Mouse (Mus musculus): ENCODE data around the gene Primpol. TPM values are rescaled to one million over a fixed set of nuclear protein-coding genes. Genes with fewer than 3 reads are reported as not detected.

Gene Primpol
- polyA plus RNA-seq, 1 experiment, result 1.8 TPM

DNA sequence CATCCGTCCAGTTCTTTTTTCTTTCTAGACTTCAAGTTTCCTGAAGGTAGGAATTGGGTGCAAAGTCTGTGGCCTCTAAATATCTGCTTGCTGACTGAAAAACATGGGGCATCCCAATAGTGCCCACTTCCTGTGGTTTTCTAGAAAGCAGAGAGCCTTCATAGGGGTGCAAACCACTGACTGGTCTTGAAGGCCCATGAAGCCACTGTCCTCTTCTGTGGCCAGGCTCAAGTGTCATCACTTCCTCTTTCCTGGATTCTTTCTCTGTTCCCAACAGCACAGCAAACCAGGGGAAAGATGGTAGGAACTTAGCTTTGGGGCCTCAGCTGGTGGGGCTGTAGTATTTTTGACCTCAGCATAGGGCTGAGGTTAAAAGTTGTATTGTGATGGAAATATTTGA is 11.6 kb upstream of the Primpol start:
- no peak overlapping the region for H3K4me3 ChIP-seq (replicated peaks; ENCODE audit: extremely low read depth, low read depth, low read length)
- no peak for TF ChIP-seq CTCF (IDR thresholded peaks at IDR 0.05; ENCODE audit: insufficient read depth, low read length)
- no peak for TF ChIP-seq POLR2A (IDR thresholded peaks at IDR 0.05; ENCODE audit: borderline replicate concordance, extremely low read depth, low read depth, low read length)
- H3K4me1 ChIP-seq (ENCODE audit: control insufficient read depth, insufficient read depth, low read length), result peaks cover 2% of the 10 kb centered on the region
- WGBS, result 88% methylated on average over 1 of the region's 1 CpGs
- no peak for DNase-seq

DNA sequence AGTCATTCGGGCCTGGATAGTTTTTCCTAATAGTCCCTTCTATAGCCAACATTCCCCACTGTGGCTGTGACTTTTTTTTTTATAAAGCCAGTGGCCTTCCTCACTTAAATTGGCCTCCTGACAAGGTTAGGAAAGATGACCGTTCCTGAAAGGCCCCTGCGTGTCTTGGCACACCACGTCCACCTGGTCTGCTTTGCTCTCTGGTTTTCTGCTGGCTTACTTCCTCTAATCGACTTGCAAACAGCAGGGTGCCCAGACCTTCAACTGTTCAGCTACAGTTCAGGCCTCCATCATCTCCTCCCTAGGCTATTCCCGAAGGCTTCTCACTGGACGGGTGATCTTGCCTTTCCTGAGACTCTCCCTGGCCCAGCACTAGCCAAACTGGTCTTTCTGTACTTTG is 10.9 kb upstream of the Primpol start:
- H3K4me3 ChIP-seq (replicated peaks; ENCODE audit: extremely low read depth, low read depth, low read length), result no peak overlapping the region
- H3K4me1 ChIP-seq (ENCODE audit: control insufficient read depth, insufficient read depth, low read length), result peaks cover 2% of the 10 kb centered on the region
- no peak for DNase-seq
- 75% methylated on average over 7 of the region's 7 CpGs for whole genome bisulfite sequencing
- TF ChIP-seq POLR2A (IDR thresholded peaks at IDR 0.05; ENCODE audit: borderline replicate concordance, extremely low read depth, low read depth, low read length) (no peak), CTCF (IDR thresholded peaks at IDR 0.05; ENCODE audit: insufficient read depth, low read length) (no peak)

- TF ChIP-seq POLR2A (IDR thresholded peaks at IDR 0.05; ENCODE audit: borderline replicate concordance, extremely low read depth, low read depth, low read length) (no peak), CTCF (IDR thresholded peaks at IDR 0.05; ENCODE audit: insufficient read depth, low read length) (no peak)
- 90% methylated on average over 5 of the region's 5 CpGs for WGBS
- no peak overlapping the region for H3K4me3 ChIP-seq (replicated peaks; ENCODE audit: extremely low read depth, low read depth, low read length)
- no peak for DNase-seq
- H3K4me1 ChIP-seq (ENCODE audit: control insufficient read depth, insufficient read depth, low read length), result peaks cover 2% of the 10 kb centered on the region
These were observed 9.6 kb upstream of the Primpol start for GRCm38 (mm10) chr8:46626642-46627041.

- Histone ChIP-seq H3K4me1 (ENCODE audit: control insufficient read depth, insufficient read depth, low read length) (peaks cover 2% of the 10 kb centered on the region), H3K4me3 (replicated peaks; ENCODE audit: extremely low read depth, low read depth, low read length) (no peak overlapping the region)
- TF ChIP-seq CTCF (IDR thresholded peaks at IDR 0.05; ENCODE audit: insufficient read depth, low read length) (no peak), POLR2A (IDR thresholded peaks at IDR 0.05; ENCODE audit: borderline replicate concordance, extremely low read depth, low read depth, low read length) (no peak)
- WGBS, result 28% methylated on average over 1 of the region's 1 CpGs
- DNase-seq, result no peak
These were observed 8.2 kb upstream of the Primpol start for GRCm38 (mm10) chr8:46625166-46625565.

DNA sequence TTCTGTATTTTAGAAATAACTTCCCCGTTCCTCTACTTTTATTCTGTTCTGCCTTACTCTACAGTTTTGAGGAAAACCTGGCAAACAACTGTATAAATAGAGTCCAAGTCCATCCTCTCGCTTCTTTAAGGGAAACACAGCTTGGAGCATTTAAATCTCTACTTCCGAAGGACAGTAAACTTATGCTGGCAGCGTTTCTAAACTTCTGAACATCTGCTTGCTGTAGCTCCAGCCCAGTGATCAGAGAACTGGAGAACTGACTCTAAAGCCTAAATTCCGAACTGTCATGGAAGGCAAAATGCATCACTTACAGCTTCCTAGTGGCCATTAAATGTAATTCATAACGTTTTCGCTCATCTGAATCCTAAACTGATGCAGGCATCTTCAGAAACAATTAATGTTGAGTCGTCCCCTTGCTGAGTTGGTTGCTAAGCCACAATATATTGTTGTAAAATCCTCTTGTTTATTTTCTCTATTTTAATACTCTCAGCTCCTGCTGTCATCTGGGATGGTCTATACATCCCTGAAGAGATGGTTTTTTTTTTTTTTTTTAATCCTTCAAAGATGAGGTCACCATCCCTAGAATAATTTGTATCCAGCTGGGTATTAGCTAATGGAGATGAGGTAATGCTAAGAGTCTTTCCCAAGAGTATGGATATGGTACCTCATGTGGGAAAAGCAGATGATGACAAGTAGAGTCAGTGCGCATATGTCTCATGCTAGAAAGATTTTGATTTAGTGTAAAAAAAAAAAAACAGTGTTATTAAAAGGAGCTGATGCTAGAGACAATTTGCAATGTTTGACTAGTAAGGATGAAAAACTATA is 5.6 kb upstream of the Primpol start:
- 69% methylated on average over 9 of the region's 9 CpGs for WGBS
- DNase-seq, result no peak
- H3K4me3 ChIP-seq (replicated peaks; ENCODE audit: extremely low read depth, low read depth, low read length), result no peak overlapping the region
- no peak for TF ChIP-seq POLR2A (IDR thresholded peaks at IDR 0.05; ENCODE audit: borderline replicate concordance, extremely low read depth, low read depth, low read length)
- no peak for TF ChIP-seq CTCF (IDR thresholded peaks at IDR 0.05; ENCODE audit: insufficient read depth, low read length)
- H3K4me1 ChIP-seq (ENCODE audit: control insufficient read depth, insufficient read depth, low read length), result peaks cover 4% of the 10 kb centered on the region

GRCm38 (mm10) chr8:46618639-46619320 is 1.8 kb upstream of the Primpol start:
- Histone ChIP-seq H3K4me1 (ENCODE audit: control insufficient read depth, insufficient read depth, low read length) (peaks cover 6% of the 10 kb centered on the region), H3K4me3 (replicated peaks; ENCODE audit: extremely low read depth, low read depth, low read length) (no peak overlapping the region)
- no peak for DNase-seq
- TF ChIP-seq CTCF (IDR thresholded peaks at IDR 0.05; ENCODE audit: insufficient read depth, low read length) (no peak), POLR2A (IDR thresholded peaks at IDR 0.05; ENCODE audit: borderline replicate concordance, extremely low read depth, low read depth, low read length) (no peak)
- WGBS, result 8% methylated on average over 10 of the region's 10 CpGs

- peak; percentile 20 for DNase-seq
These were observed 943 bp upstream of the Primpol start for GRCm38 (mm10) chr8:46617690-46618620.

DNA sequence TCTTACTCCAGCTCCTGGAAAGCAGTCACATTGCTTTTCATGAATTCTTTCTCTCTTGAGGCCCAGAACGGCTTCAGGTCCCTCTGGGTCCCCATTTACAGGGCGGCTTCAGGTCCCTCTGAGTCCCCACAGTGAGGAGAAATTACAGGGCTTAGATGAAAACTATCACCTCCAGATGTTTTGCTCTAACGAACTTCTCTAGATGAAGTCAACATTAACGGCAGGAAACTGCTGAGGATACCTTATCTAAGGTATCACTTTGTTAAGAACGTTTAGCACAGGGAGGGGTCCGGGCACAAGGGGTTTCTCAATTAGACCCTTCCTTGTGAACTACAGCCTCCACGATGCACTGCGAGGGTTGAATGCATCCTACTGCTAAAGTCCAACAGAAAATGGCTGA is 1.1 kb downstream of the Primpol start:
- no peak for DNase-seq
- H3K4me3 ChIP-seq (replicated peaks; ENCODE audit: extremely low read depth, low read depth, low read length), result no peak overlapping the region
- TF ChIP-seq POLR2A (IDR thresholded peaks at IDR 0.05; ENCODE audit: borderline replicate concordance, extremely low read depth, low read depth, low read length) (no peak), CTCF (IDR thresholded peaks at IDR 0.05; ENCODE audit: insufficient read depth, low read length) (no peak)
- WGBS, result 77% methylated on average over 8 of the region's 8 CpGs
- H3K4me1 ChIP-seq (ENCODE audit: control insufficient read depth, insufficient read depth, low read length), result peaks cover 6% of the 10 kb centered on the region

More at GRCm38 (mm10) chr8:46617690-46618620, 943 bp upstream of the Primpol start:
- TF ChIP-seq POLR2A (IDR thresholded peaks at IDR 0.05; ENCODE audit: borderline replicate concordance, extremely low read depth, low read depth, low read length) (no peak), CTCF (IDR thresholded peaks at IDR 0.05; ENCODE audit: insufficient read depth, low read length) (no peak)
- peak overlapping the region; percentile 89 for H3K4me3 ChIP-seq (replicated peaks; ENCODE audit: extremely low read depth, low read depth, low read length)
- WGBS, result under 1% methylated on average over 38 of the region's 38 CpGs
- H3K4me1 ChIP-seq (ENCODE audit: control insufficient read depth, insufficient read depth, low read length), result peaks cover 6% of the 10 kb centered on the region

- WGBS, result 63% methylated on average over 4 of the region's 4 CpGs
- TF ChIP-seq CTCF (IDR thresholded peaks at IDR 0.05; ENCODE audit: insufficient read depth, low read length) (no peak), POLR2A (IDR thresholded peaks at IDR 0.05; ENCODE audit: borderline replicate concordance, extremely low read depth, low read depth, low read length) (no peak)
- no peak overlapping the region for H3K4me3 ChIP-seq (replicated peaks; ENCODE audit: extremely low read depth, low read depth, low read length)
- no peak for DNase-seq
- peaks cover 5% of the 10 kb centered on the region for H3K4me1 ChIP-seq (ENCODE audit: control insufficient read depth, insufficient read depth, low read length)
These were observed 3.6 kb downstream of the Primpol start for GRCm38 (mm10) chr8:46613377-46613776.

All from lung, adult 2 months (tissue).